Mouse (Mus musculus) liver, embryonic 14.5 days (tissue): ENCODE data around the gene Ctcf.

ENCODE experiments used
- CTCF ChIP-seq: IDR thresholded peaks from 2 replicates; pipeline ENCODE4 v1.5.1; 2016; ENCODE audit warnings: antibody characterized with exemption, low read depth, control low read depth
- EP300 ChIP-seq: IDR thresholded peaks from 2 replicates; pipeline ENCODE4 v1.6.1; 2016; ENCODE audit warnings: antibody characterized with exemption, low read depth

DNA sequence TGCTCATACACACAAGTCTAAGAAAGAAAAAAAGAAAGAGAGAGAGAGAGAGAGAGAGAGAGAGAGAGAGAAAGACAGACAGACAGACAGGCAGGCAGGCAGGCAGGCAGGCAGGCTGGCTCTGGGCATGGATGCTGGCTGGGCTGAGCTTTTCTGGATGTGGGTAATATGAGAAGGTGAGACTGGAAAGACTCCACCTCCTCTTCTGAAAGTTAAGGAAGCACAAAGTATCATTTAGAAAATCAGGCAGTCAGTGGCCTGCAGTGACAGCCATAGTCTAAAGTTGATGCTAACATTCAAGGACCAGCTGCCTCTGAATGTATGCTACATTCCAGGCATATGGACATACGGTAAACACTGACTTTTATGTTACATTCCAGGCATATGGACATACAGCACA, 11.5 kb upstream of the Ctcf start:
- TF ChIP-seq CTCF (no peak), EP300 (no peak)
